Mouse (Mus musculus): Measurements from ENCODE around the gene Leo1. TPM values are rescaled to one million over a fixed set of nuclear protein-coding genes. Genes with fewer than 3 reads are reported as not detected.

Leo1 gene
- polyA plus RNA-seq, 1 experiment, result 25.4 TPM

DNA sequence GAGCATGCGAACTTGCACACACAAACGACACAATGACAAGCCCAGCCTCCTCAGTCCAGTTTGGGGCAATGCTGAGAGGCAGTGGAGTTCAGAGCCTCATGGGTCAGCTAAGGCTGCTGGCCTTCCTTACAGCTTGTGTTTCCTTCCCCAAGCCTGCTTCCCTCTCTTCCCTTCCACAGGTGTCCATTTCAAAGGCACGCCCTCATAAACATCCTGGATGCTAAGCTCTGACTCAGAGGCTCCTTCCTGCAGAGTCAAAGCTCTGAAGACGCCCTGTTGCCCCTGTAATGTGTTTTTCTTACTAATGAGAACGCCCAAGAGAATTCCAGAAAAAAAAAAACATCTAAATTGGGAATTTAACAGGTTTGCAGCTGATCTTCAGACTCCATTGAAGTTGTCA is 17.6 kb upstream of the Leo1 start:
- Histone ChIP-seq H3K4me3 (no peak overlapping the region), H3K27me3 (ENCODE audit: control insufficient read depth, insufficient read depth, insufficient read length) (no peaks in the 10 kb centered on the region), H3K4me2 (ENCODE audit: low read depth) (peak overlapping the region; percentile 97), H3K36me3 (ENCODE audit: control insufficient read depth, insufficient read depth) (no peaks in the 10 kb centered on the region), H3ac (ENCODE audit: control insufficient read depth, insufficient read length) (no peak overlapping the region), H3K79me2 (ENCODE audit: control insufficient read depth, insufficient read depth) (no peaks in the 10 kb centered on the region)
- TF ChIP-seq POLR2A (IDR thresholded peaks at IDR 0.05; ENCODE audit: insufficient read length, low read depth) (peak; percentile 35), MYOG (IDR thresholded peaks at IDR 0.05; ENCODE audit: control insufficient read depth in 1 of 3, insufficient read depth in 1 of 3, insufficient read length in 2 of 3, low read depth in 2 of 3) (no peak), TCF3 (IDR thresholded peaks at IDR 0.05; ENCODE audit: insufficient read length, low read depth) (no peak), USF1 (IDR thresholded peaks at IDR 0.05; ENCODE audit: low read depth) (no peak), TCF12 (IDR thresholded peaks at IDR 0.05; ENCODE audit: insufficient read depth, poor library complexity, severe bottlenecking) (no peak), CEBPB (IDR thresholded peaks at IDR 0.05; ENCODE audit: insufficient read depth, poor library complexity, severe bottlenecking) (no peak), SRF (IDR thresholded peaks at IDR 0.05; ENCODE audit: control insufficient read depth, insufficient read length, low read depth) (no peak), MYOD1 (IDR thresholded peaks at IDR 0.05; ENCODE audit: control insufficient read depth in 1 of 3, insufficient read length in 2 of 3, low read depth in 2 of 3) (peak in 1 of 3 experiments; percentile 55), E2F4 (IDR thresholded peaks at IDR 0.05; ENCODE audit: insufficient read depth) (no peak)

GRCm38 (mm10) chr9:75424358-75425150 is 16.8 kb upstream of the Leo1 start:
- TF ChIP-seq TCF3 (IDR thresholded peaks at IDR 0.05; ENCODE audit: insufficient read length, low read depth) (no peak), POLR2A (IDR thresholded peaks at IDR 0.05; ENCODE audit: insufficient read length, low read depth) (no peak), E2F4 (IDR thresholded peaks at IDR 0.05; ENCODE audit: insufficient read depth) (no peak), CEBPB (IDR thresholded peaks at IDR 0.05; ENCODE audit: insufficient read depth, poor library complexity, severe bottlenecking) (no peak), SRF (IDR thresholded peaks at IDR 0.05; ENCODE audit: control insufficient read depth, insufficient read length, low read depth) (no peak), USF1 (IDR thresholded peaks at IDR 0.05; ENCODE audit: low read depth) (no peak), MYOD1 (IDR thresholded peaks at IDR 0.05; ENCODE audit: control insufficient read depth in 1 of 3, insufficient read length in 2 of 3, low read depth in 2 of 3) (no peak), POLR2AphosphoS2 (IDR thresholded peaks at IDR 0.05; ENCODE audit: insufficient read length, low read depth) (no peak), MAX (IDR thresholded peaks at IDR 0.05; ENCODE audit: low read depth) (no peak), REST (IDR thresholded peaks at IDR 0.05; ENCODE audit: insufficient read depth, insufficient read length) (no peak), TCF12 (IDR thresholded peaks at IDR 0.05; ENCODE audit: insufficient read depth, poor library complexity, severe bottlenecking) (no peak), MYOG (IDR thresholded peaks at IDR 0.05; ENCODE audit: control insufficient read depth in 1 of 3, insufficient read depth in 1 of 3, insufficient read length in 2 of 3, low read depth in 2 of 3) (no peak)
- Histone ChIP-seq H3K4me3 (no peak overlapping the region), H3ac (ENCODE audit: control insufficient read depth, insufficient read length) (no peak overlapping the region), H3K36me3 (ENCODE audit: control insufficient read depth, insufficient read depth) (no peaks in the 10 kb centered on the region), H3K79me2 (ENCODE audit: control insufficient read depth, insufficient read depth) (no peaks in the 10 kb centered on the region), H3K27me3 (ENCODE audit: control insufficient read depth, insufficient read depth, insufficient read length) (no peaks in the 10 kb centered on the region), H3K4me2 (ENCODE audit: low read depth) (peak overlapping the region; percentile 97)

DNA sequence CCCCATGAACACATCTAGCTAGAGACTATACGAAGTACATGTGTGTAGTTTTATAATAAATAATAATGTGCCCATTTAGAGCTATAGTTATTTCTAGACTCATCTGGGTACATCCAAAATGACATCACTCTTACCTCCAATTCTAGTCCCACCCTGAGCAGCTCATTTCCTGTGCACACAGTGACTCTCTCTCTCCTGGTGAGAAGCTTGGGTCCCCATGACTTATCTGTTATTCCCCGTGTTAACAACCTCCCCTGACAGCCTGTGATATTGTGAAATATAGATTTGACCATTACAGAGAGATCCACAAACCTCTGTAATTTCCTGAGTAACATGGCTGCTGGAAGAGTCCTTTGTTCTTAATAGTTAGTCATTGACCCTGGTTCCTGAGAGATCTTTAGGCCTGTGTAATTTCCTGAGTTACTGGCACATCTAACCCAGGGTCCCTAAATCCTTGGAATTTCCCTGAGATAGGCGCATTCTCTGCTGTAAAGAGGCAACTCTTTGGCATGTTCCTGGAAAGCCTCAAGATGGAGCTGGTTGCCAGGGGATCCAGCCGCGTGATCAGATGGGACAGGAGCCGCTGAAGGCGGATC is 15.4 kb upstream of the Leo1 start:
- Histone ChIP-seq H3K36me3 (ENCODE audit: control insufficient read depth, insufficient read depth) (no peaks in the 10 kb centered on the region), H3K79me2 (ENCODE audit: control insufficient read depth, insufficient read depth) (no peaks in the 10 kb centered on the region), H3ac (ENCODE audit: control insufficient read depth, insufficient read length) (no peak overlapping the region), H3K27me3 (ENCODE audit: control insufficient read depth, insufficient read depth, insufficient read length) (no peaks in the 10 kb centered on the region), H3K4me3 (no peak overlapping the region), H3K4me2 (ENCODE audit: low read depth) (no peak overlapping the region)
- no peak for TF ChIP-seq MYOD1 (IDR thresholded peaks at IDR 0.05; ENCODE audit: control insufficient read depth in 1 of 3, insufficient read length in 2 of 3, low read depth in 2 of 3)
- TF ChIP-seq MAX (IDR thresholded peaks at IDR 0.05; ENCODE audit: low read depth), result no peak
- no peak for TF ChIP-seq POLR2AphosphoS2 (IDR thresholded peaks at IDR 0.05; ENCODE audit: insufficient read length, low read depth)
- no peak for TF ChIP-seq MYOG (IDR thresholded peaks at IDR 0.05; ENCODE audit: control insufficient read depth in 1 of 3, insufficient read depth in 1 of 3, insufficient read length in 2 of 3, low read depth in 2 of 3)
- no peak for TF ChIP-seq TCF3 (IDR thresholded peaks at IDR 0.05; ENCODE audit: insufficient read length, low read depth)
- no peak for TF ChIP-seq SRF (IDR thresholded peaks at IDR 0.05; ENCODE audit: control insufficient read depth, insufficient read length, low read depth)
- no peak for TF ChIP-seq REST (IDR thresholded peaks at IDR 0.05; ENCODE audit: insufficient read depth, insufficient read length)
- no peak for TF ChIP-seq TCF12 (IDR thresholded peaks at IDR 0.05; ENCODE audit: insufficient read depth, poor library complexity, severe bottlenecking)
- no peak for TF ChIP-seq USF1 (IDR thresholded peaks at IDR 0.05; ENCODE audit: low read depth)
- no peak for TF ChIP-seq E2F4 (IDR thresholded peaks at IDR 0.05; ENCODE audit: insufficient read depth)
- TF ChIP-seq POLR2A (IDR thresholded peaks at IDR 0.05; ENCODE audit: insufficient read length, low read depth), result no peak
- no peak for TF ChIP-seq CEBPB (IDR thresholded peaks at IDR 0.05; ENCODE audit: insufficient read depth, poor library complexity, severe bottlenecking)

DNA sequence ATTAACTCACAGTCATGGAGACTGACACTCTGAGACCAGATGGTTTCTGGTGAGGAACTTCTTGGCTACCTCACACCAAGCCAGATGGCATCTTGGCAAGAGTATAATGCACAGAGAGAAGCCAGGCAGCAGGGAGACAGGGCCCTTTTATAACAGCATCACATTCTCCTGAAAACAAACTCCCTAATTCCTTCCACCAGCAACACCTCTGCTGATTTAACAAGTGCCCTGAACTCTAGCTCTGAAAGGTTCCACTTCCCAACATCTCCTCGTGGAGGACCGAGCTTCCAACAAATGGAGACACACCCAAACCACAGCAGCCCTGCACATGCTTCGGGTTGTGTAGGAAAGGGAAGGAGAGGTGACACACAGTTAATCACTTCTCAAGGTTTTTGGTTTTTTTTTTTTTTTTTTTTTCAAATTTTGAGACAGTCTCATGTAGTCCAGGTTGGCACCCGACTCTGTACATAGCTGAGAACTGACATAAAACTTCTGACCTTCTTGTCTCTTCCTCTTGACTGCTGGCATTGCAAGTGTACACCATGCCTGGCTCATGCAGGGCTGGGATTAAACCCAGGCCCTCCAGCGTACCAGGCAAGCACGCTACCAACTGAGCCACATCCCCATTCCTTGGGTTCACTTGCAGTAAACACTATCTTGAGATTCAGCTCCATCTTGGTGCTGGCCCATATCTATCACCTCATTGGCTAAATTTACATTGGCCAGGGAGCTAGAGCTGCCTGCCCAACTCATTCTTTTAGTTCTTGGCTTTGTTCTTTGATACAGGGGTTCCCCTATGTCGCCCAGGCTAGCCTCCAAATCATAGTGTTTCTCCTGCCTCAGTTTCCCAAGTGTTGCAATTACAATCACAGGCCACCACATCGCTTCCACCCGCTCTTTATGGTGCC is 13.7 kb upstream of the Leo1 start:
- Histone ChIP-seq H3K79me2 (ENCODE audit: control insufficient read depth, insufficient read depth) (no peaks in the 10 kb centered on the region), H3K27me3 (ENCODE audit: control insufficient read depth, insufficient read depth, insufficient read length) (no peaks in the 10 kb centered on the region), H3K36me3 (ENCODE audit: control insufficient read depth, insufficient read depth) (no peaks in the 10 kb centered on the region), H3K4me2 (ENCODE audit: low read depth) (peak overlapping the region; percentile 47), H3ac (ENCODE audit: control insufficient read depth, insufficient read length) (no peak overlapping the region), H3K4me3 (no peak overlapping the region)
- no peak for TF ChIP-seq USF1 (IDR thresholded peaks at IDR 0.05; ENCODE audit: low read depth)
- peak in 1 of 3 experiments; percentile 47 for TF ChIP-seq MYOG (IDR thresholded peaks at IDR 0.05; ENCODE audit: control insufficient read depth in 1 of 3, insufficient read depth in 1 of 3, insufficient read length in 2 of 3, low read depth in 2 of 3)
- TF ChIP-seq TCF12 (IDR thresholded peaks at IDR 0.05; ENCODE audit: insufficient read depth, poor library complexity, severe bottlenecking), result no peak
- peak in 2 of 3 experiments; percentile 19 to 39 for TF ChIP-seq MYOD1 (IDR thresholded peaks at IDR 0.05; ENCODE audit: control insufficient read depth in 1 of 3, insufficient read length in 2 of 3, low read depth in 2 of 3)
- peak; percentile 76 for TF ChIP-seq MAX (IDR thresholded peaks at IDR 0.05; ENCODE audit: low read depth)

All from myocyte (in vitro differentiated cells).